Mouse (Mus musculus) testis, postnatal 14 days (tissue): Measurements from ENCODE around the gene Mamld1.
A peak's percentile ranks its signal among the peaks of the same experiment; 100 is the strongest.
"Not testable (repeated sequence)": the region's sequence is repeated elsewhere in the genome, so short reads cannot be mapped to it uniquely, and the experiment has no call there.

Experiments used
- DNase-seq: peaks from one replicate; pipeline ENCODE4 v3.0.0; 2021; ENCODE audit warnings: low spot score

The Mamld1 gene

GRCm38 (mm10) chrX:71049864-71050576 lies at the start of gene Mamld1:
Mamld1 (plus strand) TSS chrX:71050256.
- peak; percentile 45 for DNase-seq

GRCm38 (mm10) chrX:71024718-71025117 lies 25.3 kb upstream of the Mamld1 start:
- no peak for DNase-seq

- DNase-seq, result no peak
Measured at GRCm38 (mm10) chrX:71028007-71028406, 22.0 kb upstream of the Mamld1 start.

GRCm38 (mm10) chrX:71028976-71029375 lies 21.1 kb upstream of the Mamld1 start:
- not testable (repeated sequence) for DNase-seq

GRCm38 (mm10) chrX:71050677-71051311 lies 738 bp downstream of the Mamld1 start:
- no peak for DNase-seq

- DNase-seq, result peak; percentile 16
Measured at GRCm38 (mm10) chrX:71051361-71052114, 1.5 kb downstream of the Mamld1 start.

- DNase-seq, result peak; percentile 39
Measured at GRCm38 (mm10) chrX:71052115-71052478, 2.0 kb downstream of the Mamld1 start.

GRCm38 (mm10) chrX:71052481-71053216 lies 2.6 kb downstream of the Mamld1 start:
- peak; percentile 11 for DNase-seq

- no peak for DNase-seq
Measured at GRCm38 (mm10) chrX:71053246-71053645, 3.2 kb downstream of the Mamld1 start.

GRCm38 (mm10) chrX:71056968-71057367 lies 6.9 kb downstream of the Mamld1 start:
- DNase-seq, result no peak

- no peak for DNase-seq
Measured at GRCm38 (mm10) chrX:71085092-71085807, 35.2 kb downstream of the Mamld1 start.

GRCm38 (mm10) chrX:71087370-71088079 lies 37.5 kb downstream of the Mamld1 start:
- no peak for DNase-seq

- DNase-seq, result no peak
Measured at GRCm38 (mm10) chrX:71088080-71088414, 38.0 kb downstream of the Mamld1 start.

- no peak for DNase-seq
Measured at GRCm38 (mm10) chrX:71105820-71106219, 55.8 kb downstream of the Mamld1 start.

- peak; percentile 66 for DNase-seq
Measured at GRCm38 (mm10) chrX:71106392-71106791, 56.3 kb downstream of the Mamld1 start.

- DNase-seq, result no peak
Measured at GRCm38 (mm10) chrX:71108056-71108735, 58.1 kb downstream of the Mamld1 start.

GRCm38 (mm10) chrX:71110333-71110732 lies 60.3 kb downstream of the Mamld1 start:
- no peak for DNase-seq

- no peak for DNase-seq
Measured at GRCm38 (mm10) chrX:71122359-71123293, 72.6 kb downstream of the Mamld1 start.

- DNase-seq, result no peak
Measured at GRCm38 (mm10) chrX:71125013-71125412, 75.0 kb downstream of the Mamld1 start.
